Mouse (Mus musculus): Measurements from ENCODE around the gene Ecd.

GRCm38 (mm10) chr14:20331316-20331715 is 16.6 kb downstream of the Ecd start:
- TF ChIP-seq CTCF (IDR thresholded peaks at IDR 0.05; ENCODE audit: control insufficient read depth, insufficient read depth, insufficient read length) (no peak), USF1 (IDR thresholded peaks at IDR 0.05; ENCODE audit: low read depth) (no peak)
